Mouse (Mus musculus): Measurements from ENCODE around the gene Msrb1. TPM values are rescaled to one million over a fixed set of nuclear protein-coding genes. Genes with fewer than 3 reads are reported as not detected.
"Not testable (repeated sequence)": the region's sequence is repeated elsewhere in the genome, so short reads cannot be mapped to it uniquely, and the experiment has no call there.

The Msrb1 gene
- total RNA-seq (2021): 10 to 100 TPM; 42.1 to 45.6 TPM

GRCm38 (mm10) chr17:24736330-24737051, at the start of gene Msrb1:
Gene Msrb1 (plus strand): TSS chr17:24736642.
- DNase-seq: peak; percentile 91 to 92

- peak in 1 of 2 experiments; percentile 27 for DNase-seq
Measured at GRCm38 (mm10) chr17:24687146-24687595, 49.3 kb upstream of the Msrb1 start.

GRCm38 (mm10) chr17:24687599-24687998, 48.8 kb upstream of the Msrb1 start:
- DNase-seq: no peak

DNA sequence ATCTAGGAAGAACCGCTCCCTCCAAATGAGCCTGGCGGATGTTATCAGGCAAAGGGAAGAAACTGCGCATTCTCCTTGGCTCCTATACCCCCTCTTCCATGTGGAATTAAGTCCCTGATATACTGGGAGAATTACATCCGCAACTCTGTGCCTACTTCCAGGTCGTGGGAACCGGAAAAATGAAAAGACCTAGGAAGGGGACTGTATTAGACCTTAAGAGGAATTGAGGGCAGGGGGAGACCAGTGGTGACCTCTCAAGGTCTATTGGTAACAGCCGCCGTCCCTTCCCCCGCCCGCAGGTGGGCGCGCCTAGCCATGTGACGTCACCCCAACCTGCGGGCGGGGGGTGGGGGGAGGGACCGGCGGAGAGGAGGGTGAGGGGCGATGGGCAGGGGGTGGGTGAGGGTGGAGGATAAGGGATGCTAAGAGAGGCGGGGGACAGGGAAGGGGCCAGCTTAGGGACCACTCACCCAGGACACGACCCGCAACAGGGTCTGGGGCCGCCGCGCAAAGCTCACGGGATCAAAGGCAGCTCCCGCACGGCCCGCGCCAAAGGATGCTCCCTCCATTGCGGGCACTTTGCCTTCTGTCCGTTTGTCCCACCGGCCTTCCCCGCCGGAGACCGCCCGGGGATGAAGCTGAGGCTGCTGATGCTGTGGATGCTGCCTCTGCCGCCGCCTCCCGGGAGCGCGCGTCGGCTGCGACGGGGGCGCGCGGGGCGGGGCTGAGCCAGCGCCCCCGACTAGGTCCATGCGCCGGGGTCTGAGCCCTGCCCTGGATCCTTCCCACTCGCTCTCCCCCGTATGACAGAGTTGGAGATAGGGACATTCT, 47.0 kb upstream of the Msrb1 start, which contains the start of gene Syngr3:
Gene Syngr3, minus strand, starts transcription at position 705 of the 831 bp plus-strand sequence.
- peak; percentile 60 to 63 for DNase-seq

GRCm38 (mm10) chr17:24692385-24692784, 44.1 kb upstream of the Msrb1 start:
- no peak for DNase-seq

GRCm38 (mm10) chr17:24695326-24696010, 41.0 kb upstream of the Msrb1 start:
- DNase-seq: peak in 1 of 2 experiments; percentile 35

DNA sequence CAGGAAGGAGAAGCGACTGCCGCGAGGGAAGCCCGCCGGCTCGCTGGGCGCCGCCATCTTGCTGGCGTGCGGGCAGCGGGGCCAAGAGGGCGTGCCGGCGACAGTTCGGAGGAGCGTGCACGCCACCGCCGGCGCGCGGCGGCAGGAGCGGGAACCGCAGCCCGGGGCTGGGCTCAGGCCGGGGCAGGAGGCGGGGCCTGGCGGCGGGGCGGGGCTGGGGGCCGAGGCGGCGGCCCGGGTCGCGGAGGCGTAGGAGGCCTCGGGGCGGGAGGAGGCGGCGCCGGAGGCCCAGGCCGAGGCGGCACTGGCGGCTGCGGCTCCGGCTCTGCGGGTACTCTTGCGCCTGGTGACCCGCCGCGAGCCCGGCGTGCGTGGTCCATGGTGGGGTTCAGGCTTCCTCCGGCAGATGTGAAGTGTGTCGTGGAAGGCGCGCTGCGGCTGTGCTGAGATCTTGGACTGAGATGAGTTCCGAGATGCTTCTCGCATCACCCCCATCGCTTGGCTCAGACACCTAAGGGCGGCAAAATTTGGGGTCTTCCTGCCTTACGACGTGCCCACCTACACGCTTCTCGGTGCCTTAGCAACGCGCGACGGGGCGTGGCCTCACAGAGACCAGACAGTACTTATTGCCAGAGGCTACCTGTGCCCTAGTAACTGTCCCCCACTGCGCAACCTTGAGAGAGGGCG, 40.3 kb upstream of the Msrb1 start, which contains the start of the genes Gfer and Noxo1:
Gene Gfer, minus strand, starts transcription at position 146 of the 687 bp plus-strand sequence.
Gene Noxo1, plus strand, starts transcription at position 224 of the 687 bp plus-strand sequence.
- peak; percentile 77 to 82 for DNase-seq

- no peak for DNase-seq
Measured at GRCm38 (mm10) chr17:24697985-24698384, 38.5 kb upstream of the Msrb1 start.

- no peak for DNase-seq
Measured at GRCm38 (mm10) chr17:24698715-24699114, 37.7 kb upstream of the Msrb1 start.

GRCm38 (mm10) chr17:24699473-24699872, 37.0 kb upstream of the Msrb1 start:
- no peak for DNase-seq

DNA sequence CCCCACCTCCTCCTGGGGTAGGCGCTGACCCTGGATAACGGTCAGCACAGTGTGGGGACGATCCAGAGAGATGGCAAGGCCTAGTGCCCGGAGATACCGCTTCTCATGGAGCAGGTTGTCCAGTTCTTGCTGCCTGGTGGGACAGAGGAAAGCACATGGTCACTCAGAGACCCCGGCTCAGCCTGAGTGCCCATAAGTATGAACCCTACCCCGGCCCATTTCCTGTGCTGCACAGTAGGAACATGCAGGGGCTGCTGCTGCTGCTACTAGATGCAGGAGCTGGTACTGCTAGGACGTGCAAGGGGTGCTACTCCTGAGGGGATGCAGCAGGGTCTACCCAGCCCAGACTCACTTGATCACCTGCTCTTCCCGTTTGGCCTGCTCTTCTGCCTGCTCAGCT, 35.2 kb upstream of the Msrb1 start:
- DNase-seq: no peak

GRCm38 (mm10) chr17:24705821-24706220, 30.6 kb upstream of the Msrb1 start:
- DNase-seq: no peak

GRCm38 (mm10) chr17:24706982-24707800, 29.3 kb upstream of the Msrb1 start, which contains the start of gene Tbl3:
Gene Tbl3 (minus strand): TSS chr17:24707660.
- DNase-seq: peak; percentile 93

GRCm38 (mm10) chr17:24707801-24708425, 28.5 kb upstream of the Msrb1 start:
- DNase-seq: no peak

DNA sequence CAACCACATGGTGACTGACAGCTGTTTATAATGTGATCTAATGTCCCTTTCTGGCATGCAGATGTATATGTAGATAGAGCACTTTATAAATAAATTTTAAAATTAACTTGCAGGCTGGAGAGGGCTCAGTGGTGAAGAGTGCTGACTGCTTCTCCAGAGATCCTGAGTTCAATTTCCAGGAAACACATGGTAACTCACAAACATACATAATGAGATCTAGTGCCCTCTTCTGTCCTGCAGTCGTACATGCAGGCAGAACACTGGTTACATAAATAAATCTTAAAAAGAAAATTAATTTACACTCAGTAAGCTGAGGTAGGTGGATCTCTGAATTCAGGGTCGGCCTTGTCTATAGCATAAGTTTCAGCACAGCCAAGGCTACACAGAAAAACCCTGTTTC, 27.8 kb upstream of the Msrb1 start:
- DNase-seq: no peak

DNA sequence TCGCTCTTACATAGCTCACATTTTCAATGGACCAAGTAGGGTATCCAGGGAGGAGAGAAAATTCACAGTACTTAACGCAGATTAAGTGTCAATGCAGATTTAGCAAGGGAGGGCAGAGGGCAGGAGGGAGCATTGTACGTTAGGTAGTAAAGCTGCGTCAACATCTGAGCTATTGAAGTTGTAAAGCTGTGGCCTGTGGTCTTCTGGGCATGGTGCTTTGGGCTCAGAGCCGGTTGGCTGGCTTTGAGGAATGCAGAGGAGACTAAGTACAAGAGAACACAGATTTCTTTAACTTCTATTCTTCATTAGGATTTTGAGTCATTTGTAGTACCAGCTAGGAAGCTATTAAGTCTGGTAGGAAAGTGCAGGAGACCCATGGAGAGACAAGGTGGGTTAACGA, 20.9 kb upstream of the Msrb1 start:
- no peak for DNase-seq

DNA sequence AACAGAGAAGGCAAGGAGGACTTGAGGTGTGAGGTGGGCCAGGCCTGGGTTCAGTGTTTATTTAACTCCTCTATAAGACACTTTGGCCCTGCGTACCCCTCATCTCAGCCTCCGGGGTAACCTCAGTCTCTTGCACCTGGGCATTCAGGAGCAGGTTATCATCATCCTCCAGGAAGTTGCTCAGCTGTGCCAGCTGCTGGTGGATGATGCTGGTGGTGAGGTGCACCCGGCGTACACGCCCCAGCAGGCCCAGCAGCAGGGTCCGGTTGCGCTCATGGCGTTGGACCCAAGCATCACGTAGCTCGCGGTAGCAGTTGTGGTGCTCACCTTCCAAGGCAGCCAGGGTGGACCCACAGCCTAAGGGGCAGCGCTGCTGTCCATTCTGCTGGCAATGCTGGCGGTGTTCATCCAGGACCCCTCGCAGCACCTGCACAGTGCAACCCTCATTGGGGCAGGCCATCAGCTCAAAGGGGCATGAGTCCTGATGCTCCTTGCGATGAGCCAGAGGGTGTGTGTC, 20.2 kb upstream of the Msrb1 start:
- no peak for DNase-seq

DNA sequence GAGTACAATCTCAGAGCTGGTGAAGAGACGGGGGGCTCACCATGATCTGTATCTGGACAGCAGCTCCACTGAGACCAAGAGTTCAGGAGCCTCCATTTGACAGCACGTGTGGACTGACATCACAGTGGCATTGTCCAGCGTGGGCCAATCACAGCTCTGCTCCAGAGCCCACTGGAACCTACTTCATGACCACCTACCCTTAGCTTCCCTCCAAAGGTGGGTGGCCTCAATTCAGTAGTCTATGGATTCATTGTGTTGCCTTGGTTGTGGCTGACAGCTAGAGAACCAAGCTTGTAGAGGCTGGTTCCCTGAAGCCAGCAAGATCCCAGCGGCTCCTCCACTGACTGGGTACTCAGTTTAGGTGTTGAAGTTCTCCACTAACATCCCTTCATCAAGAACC, 18.5 kb upstream of the Msrb1 start, which contains the start of the genes Rnf151 and Rps2:
Gene Rnf151, minus strand, starts transcription at position 121 of the 400 bp plus-strand sequence.
Gene Rps2, plus strand, starts transcription at position 174 of the 400 bp plus-strand sequence.
- DNase-seq: no peak

- not testable (repeated sequence) for DNase-seq
Measured at GRCm38 (mm10) chr17:24718938-24719337, 17.5 kb upstream of the Msrb1 start.

Data from layer of hippocampus, postnatal 36 days (tissue).